Mouse (Mus musculus): ENCODE measurements around the gene Mustn1. TPM values are rescaled to one million over a fixed set of nuclear protein-coding genes. Genes with fewer than 3 reads are reported as not detected.

The Mustn1 gene
- total RNA-seq (2021): 100 to 1,000 TPM in 1 of 2 experiments, 10 to 100 TPM in 1; 81.2 to 174 TPM
- long read RNA-seq, experiment 1, transcript Mustn1-201 (3 exons, 1,236 nt): major isoform, 20 of 27 reads
- long read RNA-seq, experiment 1, partial matches to known transcripts: 6 of 27 reads
- long read RNA-seq, experiment 1, other reads (novel, unspliced or antisense): 1 of 27 reads
- long read RNA-seq, experiment 2, transcript Mustn1-201 (3 exons, 1,236 nt): major isoform, 29 of 50 reads
- long read RNA-seq, experiment 2, partial matches to known transcripts: 19 of 50 reads
- long read RNA-seq, experiment 2, other reads (novel, unspliced or antisense): 2 of 50 reads

GRCm38 (mm10) chr14:30878958-30879571 is at the start of gene Mustn1:
TSS of gene Mustn1 (plus strand) at chr14:30879200.
- peak; percentile 66 for DNase-seq (ENCODE audit: low spot score)

- DNase-seq (ENCODE audit: low spot score): no peak
Measured at GRCm38 (mm10) chr14:30837416-30837996, 41.5 kb upstream of the Mustn1 start.

GRCm38 (mm10) chr14:30843701-30844100 is 35.3 kb upstream of the Mustn1 start:
- no peak for DNase-seq (ENCODE audit: low spot score)

GRCm38 (mm10) chr14:30850504-30850903 is 28.5 kb upstream of the Mustn1 start:
- no peak for DNase-seq (ENCODE audit: low spot score)

- no peak for DNase-seq (ENCODE audit: low spot score)
Measured at GRCm38 (mm10) chr14:30852325-30852724, 26.7 kb upstream of the Mustn1 start.

GRCm38 (mm10) chr14:30855316-30855715 is 23.7 kb upstream of the Mustn1 start:
- DNase-seq (ENCODE audit: low spot score): peak; percentile 89

- no peak for DNase-seq (ENCODE audit: low spot score)
Measured at GRCm38 (mm10) chr14:30856885-30857507, 22.0 kb upstream of the Mustn1 start.

- DNase-seq (ENCODE audit: low spot score): no peak
Measured at GRCm38 (mm10) chr14:30857990-30858389, 21.0 kb upstream of the Mustn1 start.

GRCm38 (mm10) chr14:30861421-30862125 is 17.4 kb upstream of the Mustn1 start:
- no peak for DNase-seq (ENCODE audit: low spot score)

GRCm38 (mm10) chr14:30862368-30862767 is 16.6 kb upstream of the Mustn1 start:
- no peak for DNase-seq (ENCODE audit: low spot score)

GRCm38 (mm10) chr14:30865311-30865710 is 13.7 kb upstream of the Mustn1 start:
- DNase-seq (ENCODE audit: low spot score): no peak

GRCm38 (mm10) chr14:30867042-30867441 is 12.0 kb upstream of the Mustn1 start:
- peak; percentile 92 for DNase-seq (ENCODE audit: low spot score)

GRCm38 (mm10) chr14:30868826-30869225 is 10.2 kb upstream of the Mustn1 start:
- no peak for DNase-seq (ENCODE audit: low spot score)

- peak; percentile 72 for DNase-seq (ENCODE audit: low spot score)
Measured at GRCm38 (mm10) chr14:30869391-30869801, 9.6 kb upstream of the Mustn1 start.

- peak; percentile 55 for DNase-seq (ENCODE audit: low spot score)
Measured at GRCm38 (mm10) chr14:30870206-30871147, 8.5 kb upstream of the Mustn1 start.

- DNase-seq (ENCODE audit: low spot score): no peak
Measured at GRCm38 (mm10) chr14:30874095-30874700, 4.8 kb upstream of the Mustn1 start.

GRCm38 (mm10) chr14:30875130-30875865 is 3.7 kb upstream of the Mustn1 start:
- no peak for DNase-seq (ENCODE audit: low spot score)

- DNase-seq (ENCODE audit: low spot score): no peak
Measured at GRCm38 (mm10) chr14:30875955-30876354, 3.0 kb upstream of the Mustn1 start.

- DNase-seq (ENCODE audit: low spot score): no peak
Measured at GRCm38 (mm10) chr14:30876451-30876850, 2.5 kb upstream of the Mustn1 start.

Measured in gastrocnemius, adult 18-20 months (tissue).